Mouse (Mus musculus) testis, adult 2 months (tissue): ENCODE data around the gene 9330182O14Rik.

Experiments
- CTCF ChIP-seq: fragments of 200-500 bp; IDR thresholded peaks from 2 replicates; pipeline ENCODE4 v1.5.1; 2012; ENCODE audit warnings: low read depth, mild to moderate bottlenecking, inconsistent platforms, low read length, moderate library complexity; ENCODE audit not compliant: control insufficient read depth, insufficient read depth, insufficient replicate concordance
- POLR2A ChIP-seq: fragments of 200-500 bp; IDR thresholded peaks from 2 replicates; pipeline ENCODE4 v1.6.1; 2012; ENCODE audit warnings: low read depth, mild to moderate bottlenecking, inconsistent platforms, low read length, moderate library complexity; ENCODE audit not compliant: control insufficient read depth

DNA sequence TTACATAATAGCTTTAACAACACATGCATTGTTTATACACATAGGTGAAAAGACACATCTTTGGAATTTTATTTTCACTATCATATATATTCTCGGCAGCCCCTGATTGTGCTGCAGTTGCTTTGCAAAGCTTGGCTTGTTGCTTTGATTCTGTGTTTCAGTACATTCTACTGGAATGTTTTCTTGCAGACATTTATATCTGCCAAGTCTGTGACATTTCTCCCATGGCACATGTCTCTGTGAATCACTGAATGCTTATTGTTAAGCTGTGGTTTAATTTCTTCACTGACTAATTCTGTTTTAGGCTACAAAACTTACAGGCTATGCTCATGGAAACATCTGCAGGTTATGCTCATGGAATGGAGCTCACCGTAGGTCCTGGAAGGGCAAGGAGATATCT lies 30.9 kb upstream of the 9330182O14Rik start:
- TF ChIP-seq CTCF (no peak), POLR2A (no peak)
